Mouse (Mus musculus): Measurements from ENCODE around the gene Pde4c. TPM values are rescaled to one million over a fixed set of nuclear protein-coding genes. Genes with fewer than 3 reads are reported as not detected.

Gene Pde4c
- polyA plus RNA-seq, 1 experiment from 2014 or later: 0.09 TPM

DNA sequence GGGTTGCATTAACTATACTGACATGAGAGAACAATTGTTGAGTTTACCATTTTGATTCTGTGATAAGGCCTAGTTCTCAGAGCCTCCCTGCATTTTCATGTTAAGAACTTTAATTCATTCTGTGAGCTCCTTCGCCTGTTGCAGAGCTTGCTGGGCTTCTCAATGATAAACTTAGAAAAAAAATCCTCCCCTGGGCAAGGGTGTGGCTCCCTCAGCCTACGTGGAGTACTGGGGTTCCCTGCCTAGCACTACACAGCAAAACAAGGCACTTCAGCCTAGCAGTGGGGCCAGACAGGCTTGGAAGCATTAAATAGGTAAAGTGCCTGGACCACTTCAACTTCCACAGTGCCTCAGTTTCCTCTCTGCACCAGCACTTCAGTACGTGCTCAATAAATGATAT, 42.1 kb upstream of the Pde4c start:
- H3K36me3 ChIP-seq (ENCODE audit: control insufficient read depth, insufficient read depth, low read length): peaks cover 6% of the 10 kb centered on the region; the same call in 1 of the 2 replicates
- H3K9ac ChIP-seq (ENCODE audit: low read depth, low read length): no peak overlapping the region
- WGBS: 88% methylated on average over 3 of the region's 3 CpGs
- no peaks in the 10 kb centered on the region; the same call in 1 of the 2 replicates for H3K4me1 ChIP-seq (replicated peaks; ENCODE audit: control insufficient read depth, insufficient read depth, low read length)
- no peak overlapping the region for H3K4me3 ChIP-seq (ENCODE audit: low read depth, low read length)
- DNase-seq (ENCODE audit: low spot score): no peak
- no peaks in the 10 kb centered on the region for H3K9me3 ChIP-seq (ENCODE audit: control insufficient read depth, low read length)
- no peak overlapping the region for H3K27ac ChIP-seq (ENCODE audit: low read depth, low read length)
- no peaks in the 10 kb centered on the region for H3K27me3 ChIP-seq (ENCODE audit: control insufficient read depth, insufficient read depth, low read length)
- H3K4me2 ChIP-seq (replicated peaks; ENCODE audit: low read depth, low read length): no peak overlapping the region
- ATAC-seq (ENCODE audit: low FRiP score): no peak

- no peak overlapping the region for H3K4me3 ChIP-seq (ENCODE audit: low read depth, low read length)
- no peaks in the 10 kb centered on the region for H3K27me3 ChIP-seq (ENCODE audit: control insufficient read depth, insufficient read depth, low read length)
- peak overlapping the region; percentile 24; the same call in 1 of the 2 replicates for H3K9ac ChIP-seq (ENCODE audit: low read depth, low read length)
- H3K4me1 ChIP-seq (replicated peaks; ENCODE audit: control insufficient read depth, insufficient read depth, low read length): no peaks in the 10 kb centered on the region; the same call in 1 of the 2 replicates
- ATAC-seq (ENCODE audit: low FRiP score): 0 out of 2 replicates have a peak, but pooled peaks have one; percentile 38
- no peak overlapping the region for H3K27ac ChIP-seq (ENCODE audit: low read depth, low read length)
- no peaks in the 10 kb centered on the region for H3K9me3 ChIP-seq (ENCODE audit: control insufficient read depth, low read length)
- WGBS: 9% methylated on average over 19 of the region's 19 CpGs
- no peak overlapping the region; the same call in 1 of the 2 replicates for H3K4me2 ChIP-seq (replicated peaks; ENCODE audit: low read depth, low read length)
- DNase-seq (ENCODE audit: low spot score): peak; percentile 42
- peaks cover 6% of the 10 kb centered on the region; the same call in 1 of the 2 replicates for H3K36me3 ChIP-seq (ENCODE audit: control insufficient read depth, insufficient read depth, low read length)
These were observed 41.3 kb upstream of the Pde4c start for GRCm38 (mm10) chr8:70682193-70682592.

GRCm38 (mm10) chr8:70682692-70683091, 40.8 kb upstream of the Pde4c start:
- Histone ChIP-seq H3K36me3 (ENCODE audit: control insufficient read depth, insufficient read depth, low read length) (peaks cover 6% of the 10 kb centered on the region; the same call in 1 of the 2 replicates), H3K9ac (ENCODE audit: low read depth, low read length) (no peak overlapping the region), H3K4me2 (replicated peaks; ENCODE audit: low read depth, low read length) (no peak overlapping the region), H3K4me3 (ENCODE audit: low read depth, low read length) (no peak overlapping the region), H3K9me3 (ENCODE audit: control insufficient read depth, low read length) (no peaks in the 10 kb centered on the region), H3K4me1 (replicated peaks; ENCODE audit: control insufficient read depth, insufficient read depth, low read length) (no peaks in the 10 kb centered on the region; the same call in 1 of the 2 replicates), H3K27ac (ENCODE audit: low read depth, low read length) (no peak overlapping the region), H3K27me3 (ENCODE audit: control insufficient read depth, insufficient read depth, low read length) (no peaks in the 10 kb centered on the region)
- WGBS: 51% methylated on average over 3 of the region's 3 CpGs
- DNase-seq (ENCODE audit: low spot score) (no peak), ATAC-seq (ENCODE audit: low FRiP score) (0 out of 2 replicates have a peak, but pooled peaks have one; percentile 37)

DNA sequence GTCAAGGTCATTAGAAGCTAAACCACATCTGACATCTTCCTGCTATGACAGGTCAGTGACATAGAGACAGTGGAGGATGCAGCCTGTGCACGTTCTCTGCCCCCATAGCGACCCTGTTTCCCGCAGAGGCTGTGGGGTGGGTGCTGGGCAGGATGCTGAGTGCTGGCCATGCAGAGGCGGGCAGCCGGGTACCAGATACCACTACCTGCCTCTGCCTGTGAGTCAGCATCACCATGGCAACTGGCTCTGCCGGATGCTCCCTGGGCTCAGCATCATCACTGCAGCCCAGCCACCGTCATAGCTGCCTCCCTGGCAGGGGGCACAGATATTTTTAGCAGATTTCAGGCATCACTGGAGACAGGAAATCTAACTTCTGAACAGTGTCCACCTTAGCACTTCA, 39.2 kb upstream of the Pde4c start:
- Histone ChIP-seq H3K4me1 (replicated peaks; ENCODE audit: control insufficient read depth, insufficient read depth, low read length) (no peaks in the 10 kb centered on the region; the same call in 1 of the 2 replicates), H3K27me3 (ENCODE audit: control insufficient read depth, insufficient read depth, low read length) (no peaks in the 10 kb centered on the region), H3K27ac (ENCODE audit: low read depth, low read length) (no peak overlapping the region), H3K9me3 (ENCODE audit: control insufficient read depth, low read length) (no peaks in the 10 kb centered on the region), H3K4me2 (replicated peaks; ENCODE audit: low read depth, low read length) (no peak overlapping the region), H3K36me3 (ENCODE audit: control insufficient read depth, insufficient read depth, low read length) (no peaks in the 10 kb centered on the region), H3K9ac (ENCODE audit: low read depth, low read length) (no peak overlapping the region), H3K4me3 (ENCODE audit: low read depth, low read length) (no peak overlapping the region)
- WGBS: 48% methylated on average over 7 of the region's 7 CpGs
- ATAC-seq (ENCODE audit: low FRiP score) (no peak), DNase-seq (ENCODE audit: low spot score) (no peak)

GRCm38 (mm10) chr8:70687576-70687975, 35.9 kb upstream of the Pde4c start:
- ATAC-seq (ENCODE audit: low FRiP score) (no peak), DNase-seq (ENCODE audit: low spot score) (no peak)
- 86% methylated on average over 8 of the region's 8 CpGs for WGBS
- H3K27ac ChIP-seq (ENCODE audit: low read depth, low read length): no peak overlapping the region
- H3K9ac ChIP-seq (ENCODE audit: low read depth, low read length): no peak overlapping the region
- no peak overlapping the region for H3K4me3 ChIP-seq (ENCODE audit: low read depth, low read length)
- no peaks in the 10 kb centered on the region for H3K36me3 ChIP-seq (ENCODE audit: control insufficient read depth, insufficient read depth, low read length)
- H3K4me2 ChIP-seq (replicated peaks; ENCODE audit: low read depth, low read length): no peak overlapping the region
- H3K9me3 ChIP-seq (ENCODE audit: control insufficient read depth, low read length): no peaks in the 10 kb centered on the region
- peaks cover 8% of the 10 kb centered on the region; the same call in 1 of the 2 replicates for H3K4me1 ChIP-seq (replicated peaks; ENCODE audit: control insufficient read depth, insufficient read depth, low read length)
- H3K27me3 ChIP-seq (ENCODE audit: control insufficient read depth, insufficient read depth, low read length): no peaks in the 10 kb centered on the region

DNA sequence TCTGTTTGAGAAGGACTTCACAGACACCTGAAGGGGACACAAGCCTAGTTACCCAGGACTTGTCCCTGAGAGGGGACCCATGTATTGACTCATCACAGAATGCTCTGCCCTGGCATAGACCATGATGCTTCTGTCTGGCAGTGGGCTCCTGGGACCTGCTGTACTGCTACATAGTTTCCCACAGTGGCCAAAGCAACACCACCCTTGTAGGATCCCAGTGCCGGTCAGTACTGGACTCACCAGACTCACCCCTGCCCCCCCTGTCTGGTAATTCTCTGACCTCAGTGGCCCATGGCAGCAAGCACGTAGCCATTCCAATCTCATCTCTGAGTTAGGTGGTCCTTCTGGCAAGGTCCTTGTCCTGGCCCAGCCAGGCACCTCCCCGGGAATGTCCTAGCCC, 35.4 kb upstream of the Pde4c start:
- DNase-seq (ENCODE audit: low spot score) (no peak), ATAC-seq (ENCODE audit: low FRiP score) (no peak)
- H3K27me3 ChIP-seq (ENCODE audit: control insufficient read depth, insufficient read depth, low read length): no peaks in the 10 kb centered on the region
- no peak overlapping the region for H3K4me2 ChIP-seq (replicated peaks; ENCODE audit: low read depth, low read length)
- no peaks in the 10 kb centered on the region for H3K9me3 ChIP-seq (ENCODE audit: control insufficient read depth, low read length)
- H3K4me3 ChIP-seq (ENCODE audit: low read depth, low read length): no peak overlapping the region
- WGBS: 94% methylated on average over 3 of the region's 3 CpGs
- H3K4me1 ChIP-seq (replicated peaks; ENCODE audit: control insufficient read depth, insufficient read depth, low read length): peaks cover 8% of the 10 kb centered on the region; the same call in 1 of the 2 replicates
- no peak overlapping the region for H3K9ac ChIP-seq (ENCODE audit: low read depth, low read length)
- H3K27ac ChIP-seq (ENCODE audit: low read depth, low read length): no peak overlapping the region
- H3K36me3 ChIP-seq (ENCODE audit: control insufficient read depth, insufficient read depth, low read length): no peaks in the 10 kb centered on the region

DNA sequence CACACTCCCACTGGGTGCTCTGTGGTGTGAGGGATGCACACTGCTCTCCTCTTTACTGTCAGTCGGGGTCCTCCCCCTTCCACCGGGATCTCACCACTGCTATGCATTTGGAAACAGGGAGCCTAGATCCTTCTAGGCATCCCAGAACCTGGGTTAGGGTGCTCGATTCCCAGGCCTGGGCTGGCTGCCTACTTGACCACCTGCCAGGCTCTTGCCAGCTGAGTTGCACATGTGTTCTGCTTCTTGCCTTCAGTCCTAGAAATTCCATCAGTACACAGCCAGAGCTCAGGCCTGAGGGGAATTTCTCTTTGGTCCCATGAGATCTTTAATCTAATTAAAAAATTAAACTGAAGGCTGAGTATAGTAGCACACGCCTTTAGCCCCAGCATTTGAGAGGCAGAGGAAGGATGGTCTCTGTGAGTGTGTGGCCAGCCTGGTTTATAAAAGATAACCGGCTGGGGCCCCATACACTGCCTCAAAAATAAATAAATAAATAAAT, 33.6 kb upstream of the Pde4c start:
- Histone ChIP-seq H3K36me3 (ENCODE audit: control insufficient read depth, insufficient read depth, low read length) (no peaks in the 10 kb centered on the region), H3K9ac (ENCODE audit: low read depth, low read length) (no peak overlapping the region), H3K27ac (ENCODE audit: low read depth, low read length) (no peak overlapping the region), H3K4me2 (replicated peaks; ENCODE audit: low read depth, low read length) (no peak overlapping the region), H3K4me3 (ENCODE audit: low read depth, low read length) (no peak overlapping the region), H3K9me3 (ENCODE audit: control insufficient read depth, low read length) (no peaks in the 10 kb centered on the region), H3K4me1 (replicated peaks; ENCODE audit: control insufficient read depth, insufficient read depth, low read length) (peaks cover 8% of the 10 kb centered on the region; the same call in 1 of the 2 replicates), H3K27me3 (ENCODE audit: control insufficient read depth, insufficient read depth, low read length) (no peaks in the 10 kb centered on the region)
- ATAC-seq (ENCODE audit: low FRiP score): no peak
- WGBS: 85% methylated on average over 5 of the region's 5 CpGs
- no peak for DNase-seq (ENCODE audit: low spot score)

GRCm38 (mm10) chr8:70691230-70691629, 32.3 kb upstream of the Pde4c start:
- Histone ChIP-seq H3K4me1 (replicated peaks; ENCODE audit: control insufficient read depth, insufficient read depth, low read length) (peaks cover 11% of the 10 kb centered on the region), H3K27me3 (ENCODE audit: control insufficient read depth, insufficient read depth, low read length) (no peaks in the 10 kb centered on the region), H3K27ac (ENCODE audit: low read depth, low read length) (peak overlapping the region; percentile 84), H3K4me2 (replicated peaks; ENCODE audit: low read depth, low read length) (peak overlapping the region; percentile 54), H3K9ac (ENCODE audit: low read depth, low read length) (peak overlapping the region; percentile 69), H3K4me3 (ENCODE audit: low read depth, low read length) (peak overlapping the region; percentile 18; the same call in 1 of the 2 replicates), H3K9me3 (ENCODE audit: control insufficient read depth, low read length) (no peaks in the 10 kb centered on the region), H3K36me3 (ENCODE audit: control insufficient read depth, insufficient read depth, low read length) (no peaks in the 10 kb centered on the region)
- WGBS: 54% methylated on average over 4 of the region's 4 CpGs
- no peak for DNase-seq (ENCODE audit: low spot score)
- peak; percentile 1; the same call in 1 of the 2 replicates for ATAC-seq (ENCODE audit: low FRiP score)

GRCm38 (mm10) chr8:70691727-70692231, 31.7 kb upstream of the Pde4c start:
- Histone ChIP-seq H3K9me3 (ENCODE audit: control insufficient read depth, low read length) (no peaks in the 10 kb centered on the region), H3K36me3 (ENCODE audit: control insufficient read depth, insufficient read depth, low read length) (no peaks in the 10 kb centered on the region), H3K4me1 (replicated peaks; ENCODE audit: control insufficient read depth, insufficient read depth, low read length) (peaks cover 16% of the 10 kb centered on the region), H3K27me3 (ENCODE audit: control insufficient read depth, insufficient read depth, low read length) (no peaks in the 10 kb centered on the region), H3K9ac (ENCODE audit: low read depth, low read length) (peak overlapping the region; percentile 69), H3K4me3 (ENCODE audit: low read depth, low read length) (peak overlapping the region; percentile 18), H3K4me2 (replicated peaks; ENCODE audit: low read depth, low read length) (peak overlapping the region; percentile 54), H3K27ac (ENCODE audit: low read depth, low read length) (peak overlapping the region; percentile 84)
- ATAC-seq (ENCODE audit: low FRiP score) (peak; percentile 77), DNase-seq (ENCODE audit: low spot score) (peak; percentile 87)
- under 1% methylated on average over 20 of the region's 20 CpGs for WGBS
